Mouse (Mus musculus): ENCODE measurements at regions not wholly inside any gene's neighbourhood (a gene's known extent, or its start where the extent isn't known, plus 50 kb on each side); places are given as distances from the start of the nearest gene placed in this dataset.
A peak's percentile ranks its signal among the peaks of the same experiment; 100 is the strongest.

DNA sequence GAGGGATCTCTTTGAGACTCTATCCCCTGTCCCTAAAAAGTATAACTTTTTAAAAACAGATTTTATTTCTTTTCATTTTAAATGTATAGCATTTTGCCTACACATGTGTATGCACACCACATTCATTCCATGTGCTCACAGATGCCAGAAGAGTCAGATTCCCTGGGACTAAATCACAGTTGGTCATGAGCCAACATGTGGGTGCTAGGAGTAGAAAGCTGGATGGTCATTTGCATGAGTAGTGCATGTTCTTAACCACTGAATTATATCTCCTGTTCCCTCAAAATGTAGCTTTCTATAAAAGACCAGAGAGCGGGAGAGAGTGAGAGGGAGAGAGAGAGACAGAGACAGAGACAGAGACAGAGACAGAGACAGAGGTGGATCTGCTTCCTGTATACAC lies 281.6 kb upstream of the Impad1 start:
- 100% methylated on average over 1 of the region's 1 CpGs for whole genome bisulfite sequencing
- Histone ChIP-seq H3K27me3 (replicated peaks) (no peaks in the 10 kb centered on the region), H3K4me1 (no peaks in the 10 kb centered on the region), H3K9me3 (replicated peaks) (no peaks in the 10 kb centered on the region), H3K4me2 (no peak overlapping the region), H3K4me3 (replicated peaks) (no peak overlapping the region), H3K36me3 (no peaks in the 10 kb centered on the region), H3K9ac (replicated peaks) (no peak overlapping the region), H3K27ac (replicated peaks) (no peak overlapping the region)
- no peak for ATAC-seq (ENCODE audit: low FRiP score)

DNA sequence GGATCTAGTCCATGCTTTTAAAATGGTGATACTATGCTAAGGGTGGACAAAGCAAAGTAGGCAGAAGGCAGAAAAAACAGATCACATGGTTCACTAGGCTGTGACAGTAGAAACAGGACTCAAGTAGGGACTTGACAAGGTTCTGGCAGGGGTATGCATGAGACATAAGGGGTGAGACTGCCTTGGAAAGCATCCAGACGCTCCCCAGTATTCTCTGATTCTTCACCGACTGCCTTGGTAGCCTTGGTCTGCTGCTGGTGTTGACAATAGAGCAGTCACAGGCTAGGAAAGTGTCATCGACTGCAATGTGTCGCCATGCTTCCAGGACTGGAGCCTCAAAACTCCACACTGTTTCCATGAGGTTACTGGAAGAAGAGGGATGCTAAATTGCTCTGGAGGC lies 278.1 kb upstream of the Impad1 start:
- H3K4me2 ChIP-seq: no peak overlapping the region
- H3K27ac ChIP-seq (replicated peaks): no peak overlapping the region
- H3K4me3 ChIP-seq (replicated peaks): no peak overlapping the region
- no peaks in the 10 kb centered on the region for H3K9me3 ChIP-seq (replicated peaks)
- H3K4me1 ChIP-seq: no peaks in the 10 kb centered on the region
- H3K9ac ChIP-seq (replicated peaks): no peak overlapping the region
- H3K36me3 ChIP-seq: no peaks in the 10 kb centered on the region
- WGBS: 85% methylated on average over 4 of the region's 4 CpGs
- H3K27me3 ChIP-seq (replicated peaks): no peaks in the 10 kb centered on the region
- ATAC-seq (ENCODE audit: low FRiP score): no peak

DNA sequence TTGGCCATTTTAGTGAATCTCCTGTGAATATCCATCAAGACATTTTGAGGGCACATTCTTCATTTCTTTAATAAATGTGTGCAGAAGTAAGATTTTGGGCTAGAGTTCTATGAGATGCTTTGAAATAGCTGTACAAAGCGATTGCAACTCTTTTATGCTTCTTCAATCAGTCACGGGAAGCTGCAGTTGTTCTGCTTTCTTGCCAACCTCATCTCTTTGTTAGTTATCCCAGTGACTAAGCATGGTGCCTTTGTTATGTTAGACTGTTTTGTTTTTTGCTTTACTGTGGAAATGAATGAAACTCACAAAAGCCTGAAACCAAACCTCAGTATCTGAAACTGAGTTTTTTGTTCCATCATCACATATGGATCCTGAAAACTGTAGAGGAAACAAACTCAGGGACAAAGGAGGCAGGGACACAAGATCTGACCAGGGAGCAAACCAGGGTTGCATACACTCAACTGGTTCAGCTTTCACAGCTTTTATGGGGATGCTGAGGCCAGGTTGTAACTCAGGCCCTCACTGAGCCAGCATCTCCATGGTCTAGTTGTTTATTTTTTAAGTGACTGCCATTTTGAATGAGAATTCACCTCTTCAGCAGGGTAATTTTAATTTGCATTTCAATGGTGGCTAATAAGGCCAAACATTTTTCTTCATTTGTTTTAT lies 266.3 kb upstream of the Impad1 start:
- Histone ChIP-seq H3K9ac (replicated peaks) (no peak overlapping the region), H3K9me3 (replicated peaks) (no peaks in the 10 kb centered on the region), H3K4me3 (replicated peaks) (no peak overlapping the region), H3K27me3 (replicated peaks) (no peaks in the 10 kb centered on the region), H3K4me2 (no peak overlapping the region), H3K27ac (replicated peaks) (no peak overlapping the region), H3K4me1 (no peaks in the 10 kb centered on the region), H3K36me3 (no peaks in the 10 kb centered on the region)
- no peak for ATAC-seq (ENCODE audit: low FRiP score)
- WGBS: 23% methylated on average over 2 of the region's 2 CpGs

DNA sequence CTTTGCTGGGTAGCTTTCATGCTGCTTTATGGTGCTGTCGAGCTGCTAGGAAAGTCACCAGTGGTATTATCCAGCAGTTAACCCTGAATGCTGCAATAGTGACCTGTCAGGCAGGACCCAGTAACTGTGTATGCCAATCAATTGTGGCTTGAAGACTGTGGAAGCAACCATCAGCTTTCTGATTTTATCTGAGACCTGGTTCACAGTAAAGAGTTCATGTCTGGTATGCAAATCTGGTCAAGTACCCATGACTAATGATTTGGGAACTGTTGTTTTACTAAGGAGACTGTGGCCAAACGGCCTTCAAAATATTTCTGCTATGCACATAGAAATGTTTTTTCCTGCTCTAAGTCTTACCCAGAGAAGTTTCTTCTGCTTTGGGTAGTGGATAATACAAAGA lies 236.8 kb upstream of the Impad1 start:
- no peaks in the 10 kb centered on the region for H3K27me3 ChIP-seq (replicated peaks)
- WGBS: 67% methylated on average over 2 of the region's 2 CpGs
- H3K4me2 ChIP-seq: no peak overlapping the region
- no peaks in the 10 kb centered on the region for H3K36me3 ChIP-seq
- no peak overlapping the region for H3K9ac ChIP-seq (replicated peaks)
- no peak overlapping the region for H3K27ac ChIP-seq (replicated peaks)
- no peaks in the 10 kb centered on the region for H3K4me1 ChIP-seq
- H3K4me3 ChIP-seq (replicated peaks): no peak overlapping the region
- no peak for ATAC-seq (ENCODE audit: low FRiP score)
- H3K9me3 ChIP-seq (replicated peaks): no peaks in the 10 kb centered on the region

DNA sequence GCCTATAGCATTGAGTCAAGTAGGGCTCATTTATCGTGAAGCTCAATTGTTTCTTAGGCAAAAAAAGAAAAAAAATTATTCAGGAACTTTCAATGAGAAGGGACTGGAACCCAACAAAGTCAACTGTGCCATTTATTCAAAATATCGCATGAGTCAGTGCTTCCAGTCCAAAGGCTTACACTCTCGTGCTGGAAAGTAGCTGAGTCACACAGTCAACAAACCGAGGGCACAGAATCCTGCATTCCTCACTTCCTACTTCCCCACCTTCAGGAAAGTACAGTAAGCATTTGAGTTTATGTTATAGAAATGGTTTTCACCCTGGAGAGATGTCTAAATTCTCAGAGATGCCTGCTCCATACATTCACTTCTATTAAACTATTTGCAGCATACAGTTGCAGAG lies 194.3 kb upstream of the Impad1 start:
- Histone ChIP-seq H3K4me3 (replicated peaks) (no peak overlapping the region), H3K4me1 (no peaks in the 10 kb centered on the region), H3K27ac (replicated peaks) (no peak overlapping the region), H3K27me3 (replicated peaks) (no peaks in the 10 kb centered on the region), H3K9ac (replicated peaks) (no peak overlapping the region), H3K36me3 (no peaks in the 10 kb centered on the region), H3K4me2 (no peak overlapping the region), H3K9me3 (replicated peaks) (no peaks in the 10 kb centered on the region)
- WGBS: 88% methylated on average over 4 of the region's 4 CpGs
- no peak for ATAC-seq (ENCODE audit: low FRiP score)

DNA sequence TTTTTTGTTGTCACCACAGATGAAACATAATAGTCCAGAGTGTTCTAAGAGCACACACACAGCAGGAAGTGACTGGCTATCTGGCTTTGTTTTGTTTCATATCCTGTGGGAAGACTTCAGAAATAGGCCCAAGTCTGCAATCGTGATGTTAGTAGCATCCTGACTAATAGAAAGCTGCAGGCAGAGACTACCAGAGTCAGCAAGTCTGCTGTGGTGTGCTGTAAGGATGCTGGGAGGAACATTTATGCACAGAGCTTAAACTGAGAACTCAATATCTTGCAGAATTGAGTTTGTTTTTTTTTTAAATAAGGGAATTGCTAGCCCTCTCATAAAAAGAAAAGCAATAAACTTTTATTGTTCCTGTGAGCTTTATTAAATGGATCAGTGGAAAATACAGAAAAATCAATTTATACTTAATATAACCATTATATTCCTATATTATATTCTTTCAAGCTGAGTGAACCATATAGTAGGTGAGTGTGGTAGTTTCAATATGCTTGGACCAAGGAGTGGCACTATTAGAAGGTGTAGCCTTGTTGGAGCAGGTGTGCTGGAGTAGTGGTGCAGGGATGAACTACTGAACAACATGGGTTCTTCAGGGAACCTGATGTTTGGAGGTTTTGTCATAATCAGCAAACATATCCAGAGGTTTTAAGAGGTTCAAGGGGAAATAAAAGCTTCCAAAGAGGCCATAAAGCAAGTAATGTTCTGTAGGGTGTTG lies 190.5 kb upstream of the Impad1 start:
- Histone ChIP-seq H3K27me3 (replicated peaks) (no peaks in the 10 kb centered on the region), H3K4me3 (replicated peaks) (no peak overlapping the region), H3K9me3 (replicated peaks) (no peaks in the 10 kb centered on the region), H3K4me1 (no peaks in the 10 kb centered on the region), H3K4me2 (no peak overlapping the region), H3K36me3 (no peaks in the 10 kb centered on the region), H3K27ac (replicated peaks) (no peak overlapping the region), H3K9ac (replicated peaks) (no peak overlapping the region)
- peak; percentile 84 for ATAC-seq (ENCODE audit: low FRiP score)
- WGBS: 51% methylated on average over 1 of the region's 1 CpGs

DNA sequence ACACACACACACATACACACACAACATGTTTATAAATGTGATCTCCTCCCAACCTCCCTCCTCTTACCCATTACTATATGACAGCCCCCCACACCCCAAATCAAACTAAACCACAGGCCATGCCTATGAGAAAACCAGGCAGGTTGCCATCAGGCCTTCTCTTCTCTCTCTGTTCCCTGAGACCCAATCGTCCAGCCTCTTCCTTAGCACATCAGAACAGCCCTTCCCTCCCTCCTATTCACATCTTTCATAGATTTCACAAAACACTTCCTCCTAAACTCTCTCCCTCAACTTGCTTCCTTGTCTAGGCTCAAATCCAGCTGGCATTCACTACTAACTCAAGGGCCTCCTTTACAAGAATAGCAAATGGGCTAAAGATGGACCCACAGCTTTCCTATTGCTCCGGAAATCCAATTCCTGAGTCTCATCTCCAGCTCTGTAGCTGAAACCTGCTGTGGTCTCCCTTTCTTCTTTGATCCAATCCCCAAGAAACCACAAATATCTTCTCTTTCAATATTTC lies 178.7 kb upstream of the Impad1 start:
- Histone ChIP-seq H3K36me3 (no peaks in the 10 kb centered on the region), H3K4me1 (no peaks in the 10 kb centered on the region), H3K4me2 (no peak overlapping the region), H3K27me3 (replicated peaks) (no peaks in the 10 kb centered on the region), H3K9ac (replicated peaks) (no peak overlapping the region), H3K4me3 (replicated peaks) (no peak overlapping the region), H3K27ac (replicated peaks) (no peak overlapping the region), H3K9me3 (replicated peaks) (no peaks in the 10 kb centered on the region)
- 77% methylated on average over 2 of the region's 2 CpGs for WGBS
- no peak for ATAC-seq (ENCODE audit: low FRiP score)

DNA sequence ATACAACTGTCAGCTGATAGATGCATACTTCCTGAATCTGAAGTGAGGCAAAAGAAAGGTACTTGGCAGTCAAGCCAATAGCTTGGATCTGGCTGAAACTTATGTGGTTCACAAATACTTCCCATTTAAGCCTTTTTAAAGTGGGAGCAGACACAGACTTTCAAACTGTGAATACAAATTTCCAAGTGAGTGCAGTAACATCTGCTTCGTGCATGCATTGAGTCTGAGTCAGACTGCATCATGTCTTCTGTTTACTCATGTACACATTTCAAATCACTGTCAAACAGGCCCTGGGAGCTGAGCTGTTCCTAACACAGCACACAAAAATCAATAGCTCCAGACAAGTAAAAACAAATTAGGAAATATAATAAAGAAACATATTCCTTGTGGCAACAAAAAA lies 155.8 kb upstream of the Impad1 start:
- Histone ChIP-seq H3K4me3 (replicated peaks) (no peak overlapping the region), H3K4me1 (no peaks in the 10 kb centered on the region), H3K27ac (replicated peaks) (no peak overlapping the region), H3K9me3 (replicated peaks) (no peaks in the 10 kb centered on the region), H3K36me3 (no peaks in the 10 kb centered on the region), H3K9ac (replicated peaks) (no peak overlapping the region), H3K27me3 (replicated peaks) (no peaks in the 10 kb centered on the region), H3K4me2 (no peak overlapping the region)
- 74% methylated on average over 1 of the region's 1 CpGs for WGBS
- no peak for ATAC-seq (ENCODE audit: low FRiP score)

DNA sequence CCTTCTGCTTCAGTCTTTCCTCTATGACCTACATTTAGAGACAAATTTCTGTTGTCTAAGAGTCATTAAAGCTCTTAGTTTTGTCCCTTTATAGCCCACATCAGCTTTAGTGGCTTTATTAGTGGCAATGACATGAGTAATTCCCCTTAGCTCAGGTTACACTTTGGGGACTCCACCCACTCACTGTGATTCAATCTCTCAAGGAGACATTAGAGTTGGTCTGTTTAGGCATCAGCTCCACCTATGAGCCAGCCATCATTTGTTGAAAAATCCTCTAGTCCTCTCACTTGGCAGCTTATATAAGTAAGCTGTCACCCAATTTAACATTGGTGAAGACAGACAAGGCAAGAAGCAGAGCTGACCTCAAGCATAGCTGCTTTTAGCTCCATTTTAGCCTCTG lies 151.3 kb upstream of the Impad1 start:
- H3K27me3 ChIP-seq (replicated peaks): no peaks in the 10 kb centered on the region
- H3K4me3 ChIP-seq (replicated peaks): no peak overlapping the region
- H3K27ac ChIP-seq (replicated peaks): no peak overlapping the region
- H3K9ac ChIP-seq (replicated peaks): no peak overlapping the region
- H3K9me3 ChIP-seq (replicated peaks): no peaks in the 10 kb centered on the region
- ATAC-seq (ENCODE audit: low FRiP score): no peak
- no peaks in the 10 kb centered on the region for H3K36me3 ChIP-seq
- no peaks in the 10 kb centered on the region for H3K4me1 ChIP-seq
- no peak overlapping the region for H3K4me2 ChIP-seq

DNA sequence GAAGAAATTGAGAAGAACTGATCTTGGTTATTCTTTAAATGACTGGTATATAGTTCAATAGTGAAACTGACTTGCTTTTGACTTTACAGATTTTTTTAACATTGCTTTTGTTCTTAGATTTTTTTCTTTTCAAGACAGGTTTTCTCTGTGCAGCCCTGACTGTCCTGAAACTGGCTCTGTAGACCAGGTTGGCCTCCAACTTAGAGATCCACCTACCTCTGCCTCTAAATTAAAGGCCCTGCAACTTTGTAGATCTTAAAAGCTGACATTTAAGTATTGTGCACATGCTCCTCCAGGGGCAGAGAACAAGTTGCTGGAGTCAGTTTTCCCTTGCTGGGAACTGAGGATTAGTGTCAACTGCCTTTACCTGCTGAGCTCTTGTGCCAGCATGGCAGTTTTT lies 132.6 kb upstream of the Impad1 start:
- Histone ChIP-seq H3K9me3 (replicated peaks) (no peaks in the 10 kb centered on the region), H3K4me1 (no peaks in the 10 kb centered on the region), H3K9ac (replicated peaks) (no peak overlapping the region), H3K36me3 (no peaks in the 10 kb centered on the region), H3K4me3 (replicated peaks) (no peak overlapping the region), H3K27me3 (replicated peaks) (no peaks in the 10 kb centered on the region), H3K4me2 (no peak overlapping the region), H3K27ac (replicated peaks) (no peak overlapping the region)
- no peak for ATAC-seq (ENCODE audit: low FRiP score)

DNA sequence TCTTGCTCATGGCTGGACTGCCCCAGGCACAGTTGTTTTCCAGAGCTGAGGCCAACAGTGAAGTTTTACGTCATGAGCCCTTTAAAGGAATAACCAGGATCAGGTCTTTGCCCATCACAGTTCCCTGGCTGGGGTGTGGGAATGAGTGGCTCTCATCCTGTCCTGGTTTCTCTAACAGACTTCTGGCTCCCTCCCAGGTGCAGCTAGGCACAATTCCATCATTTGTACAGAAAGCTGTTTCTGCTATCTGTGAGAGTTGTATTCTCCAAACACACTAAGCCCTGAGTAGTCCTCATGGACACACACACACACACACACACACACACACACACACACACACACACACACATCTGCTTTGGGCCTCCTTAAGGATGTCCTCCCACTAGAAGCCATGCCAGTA lies 127.1 kb upstream of the Impad1 start:
- H3K27ac ChIP-seq (replicated peaks): no peak overlapping the region

DNA sequence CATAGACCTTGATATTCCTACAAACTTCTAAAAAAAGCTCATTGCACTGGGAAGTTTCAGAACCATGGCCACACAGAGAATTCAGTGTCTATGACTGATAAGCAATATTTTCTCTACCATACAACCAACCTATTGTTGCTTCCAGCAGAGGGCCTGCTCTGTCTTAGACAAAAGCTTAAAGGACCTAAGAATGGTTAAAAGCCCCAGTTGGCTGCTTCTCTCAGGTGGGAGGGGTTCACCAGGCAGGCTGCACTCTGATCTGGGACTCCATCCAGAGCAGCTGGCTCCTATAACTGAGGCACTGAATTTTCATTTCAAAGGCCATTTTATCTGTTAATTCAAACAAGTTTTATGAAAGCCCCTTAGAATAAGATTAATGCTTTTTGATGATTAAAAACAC lies 82.1 kb upstream of the Impad1 start:
- ATAC-seq (ENCODE audit: low FRiP score): no peak
- H3K4me2 ChIP-seq: no peak overlapping the region
- H3K27me3 ChIP-seq (replicated peaks): no peaks in the 10 kb centered on the region
- H3K4me3 ChIP-seq (replicated peaks): no peak overlapping the region
- H3K9me3 ChIP-seq (replicated peaks): no peaks in the 10 kb centered on the region
- no peak overlapping the region for H3K27ac ChIP-seq (replicated peaks)
- H3K36me3 ChIP-seq: no peaks in the 10 kb centered on the region
- no peak overlapping the region for H3K9ac ChIP-seq (replicated peaks)
- H3K4me1 ChIP-seq: no peaks in the 10 kb centered on the region

More for the DNA sequence above, 127.1 kb upstream of the Impad1 start:
- H3K4me2 ChIP-seq: no peak overlapping the region
- no peaks in the 10 kb centered on the region for H3K4me1 ChIP-seq
- no peaks in the 10 kb centered on the region for H3K9me3 ChIP-seq (replicated peaks)
- H3K9ac ChIP-seq (replicated peaks): no peak overlapping the region
- no peak for ATAC-seq (ENCODE audit: low FRiP score)
- no peaks in the 10 kb centered on the region for H3K27me3 ChIP-seq (replicated peaks)
- H3K36me3 ChIP-seq: no peaks in the 10 kb centered on the region
- WGBS: 94% methylated on average over 1 of the region's 1 CpGs
- H3K4me3 ChIP-seq (replicated peaks): no peak overlapping the region

Measured in neural tube, embryonic 15.5 days (tissue).